Mouse (Mus musculus): ENCODE measurements around the gene Tmod1. TPM values are rescaled to one million over a fixed set of nuclear protein-coding genes. Genes with fewer than 3 reads are reported as not detected.

Tmod1 gene
- polyA plus RNA-seq, 1 experiment from 2014 or later: 0.52 TPM

DNA sequence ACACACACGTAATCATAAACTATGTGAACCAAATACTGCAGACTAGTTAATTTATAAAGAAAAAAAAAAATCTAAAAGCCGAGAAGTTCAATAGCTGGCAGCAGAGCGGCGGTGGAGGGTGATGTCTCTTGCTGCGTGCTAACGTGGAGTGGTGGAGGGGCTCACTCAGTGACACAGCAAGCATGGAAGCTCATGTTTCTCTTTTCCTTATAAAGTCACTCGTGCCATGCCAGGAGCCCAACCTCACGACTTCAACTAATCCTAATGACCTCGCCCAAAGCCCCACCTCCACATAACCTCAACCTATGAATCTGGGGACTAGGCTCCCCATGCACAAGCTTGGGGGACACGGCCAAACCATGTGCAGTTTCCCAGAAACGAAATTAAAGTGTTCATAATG, 43.8 kb downstream of the Tmod1 start:
- H3K9ac ChIP-seq (replicated peaks; ENCODE audit: low read depth, low read length): no peak overlapping the region
- no peaks in the 10 kb centered on the region for H3K4me1 ChIP-seq (replicated peaks; ENCODE audit: control insufficient read depth, insufficient read depth, low read length)
- no peak overlapping the region for H3K4me3 ChIP-seq (replicated peaks; ENCODE audit: low read length)
- no peak for ATAC-seq
- H3K27ac ChIP-seq (ENCODE audit: low read length): no peak overlapping the region
- no peaks in the 10 kb centered on the region for H3K36me3 ChIP-seq (ENCODE audit: control insufficient read depth, insufficient read depth)
- no peaks in the 10 kb centered on the region for H3K27me3 ChIP-seq (replicated peaks; ENCODE audit: control insufficient read depth, insufficient read depth, low read length)
- H3K4me2 ChIP-seq (ENCODE audit: low read length): no peak overlapping the region
- H3K9me3 ChIP-seq (ENCODE audit: control insufficient read depth, low read length): no peaks in the 10 kb centered on the region
- 79% methylated on average over 11 of the region's 11 CpGs for WGBS

GRCm38 (mm10) chr4:46084416-46085172, 45.9 kb downstream of the Tmod1 start:
- Histone ChIP-seq H3K9me3 (ENCODE audit: control insufficient read depth, low read length) (no peaks in the 10 kb centered on the region), H3K4me2 (ENCODE audit: low read length) (no peak overlapping the region), H3K36me3 (ENCODE audit: control insufficient read depth, insufficient read depth) (no peaks in the 10 kb centered on the region), H3K4me3 (replicated peaks; ENCODE audit: low read length) (no peak overlapping the region), H3K4me1 (replicated peaks; ENCODE audit: control insufficient read depth, insufficient read depth, low read length) (no peaks in the 10 kb centered on the region), H3K9ac (replicated peaks; ENCODE audit: low read depth, low read length) (no peak overlapping the region), H3K27me3 (replicated peaks; ENCODE audit: control insufficient read depth, insufficient read depth, low read length) (no peaks in the 10 kb centered on the region), H3K27ac (ENCODE audit: low read length) (no peak overlapping the region)
- no peak for ATAC-seq
- 51% methylated on average over 9 of the region's 9 CpGs for WGBS

DNA sequence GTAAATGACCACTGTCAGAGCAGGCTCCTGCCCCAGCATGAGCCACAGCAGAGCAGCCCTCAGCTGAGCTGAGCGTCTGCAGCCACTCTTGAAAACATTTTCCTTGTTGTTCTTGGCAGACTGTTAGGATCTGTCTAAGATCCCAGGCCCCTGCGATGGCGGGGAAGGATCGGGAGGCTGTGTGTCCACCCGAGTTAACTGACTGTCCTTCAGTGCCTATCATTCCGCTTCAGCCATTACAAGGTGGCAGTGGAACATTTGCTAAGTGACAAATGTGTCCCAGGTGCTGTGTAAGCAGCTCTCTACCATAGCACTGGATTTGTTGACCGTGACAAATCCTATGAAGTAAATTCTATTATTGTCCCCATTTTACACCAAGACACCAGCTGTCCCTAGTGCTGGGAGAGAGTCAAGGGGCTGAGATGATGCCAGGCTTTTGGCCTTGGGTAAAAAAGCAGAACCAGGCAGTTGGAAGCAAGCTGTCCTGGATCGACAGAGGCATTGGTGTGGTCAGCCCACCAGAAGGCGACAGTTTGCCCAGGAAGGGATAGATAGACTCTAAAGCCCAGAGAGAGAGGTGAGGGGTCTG, 46.6 kb downstream of the Tmod1 start:
- Histone ChIP-seq H3K9ac (replicated peaks; ENCODE audit: low read depth, low read length) (no peak overlapping the region), H3K27ac (ENCODE audit: low read length) (no peak overlapping the region), H3K4me2 (ENCODE audit: low read length) (no peak overlapping the region), H3K27me3 (replicated peaks; ENCODE audit: control insufficient read depth, insufficient read depth, low read length) (no peaks in the 10 kb centered on the region), H3K4me1 (replicated peaks; ENCODE audit: control insufficient read depth, insufficient read depth, low read length) (no peaks in the 10 kb centered on the region), H3K4me3 (replicated peaks; ENCODE audit: low read length) (no peak overlapping the region), H3K9me3 (ENCODE audit: control insufficient read depth, low read length) (no peaks in the 10 kb centered on the region), H3K36me3 (ENCODE audit: control insufficient read depth, insufficient read depth) (no peaks in the 10 kb centered on the region)
- ATAC-seq: no peak
- WGBS: 70% methylated on average over 9 of the region's 9 CpGs

DNA sequence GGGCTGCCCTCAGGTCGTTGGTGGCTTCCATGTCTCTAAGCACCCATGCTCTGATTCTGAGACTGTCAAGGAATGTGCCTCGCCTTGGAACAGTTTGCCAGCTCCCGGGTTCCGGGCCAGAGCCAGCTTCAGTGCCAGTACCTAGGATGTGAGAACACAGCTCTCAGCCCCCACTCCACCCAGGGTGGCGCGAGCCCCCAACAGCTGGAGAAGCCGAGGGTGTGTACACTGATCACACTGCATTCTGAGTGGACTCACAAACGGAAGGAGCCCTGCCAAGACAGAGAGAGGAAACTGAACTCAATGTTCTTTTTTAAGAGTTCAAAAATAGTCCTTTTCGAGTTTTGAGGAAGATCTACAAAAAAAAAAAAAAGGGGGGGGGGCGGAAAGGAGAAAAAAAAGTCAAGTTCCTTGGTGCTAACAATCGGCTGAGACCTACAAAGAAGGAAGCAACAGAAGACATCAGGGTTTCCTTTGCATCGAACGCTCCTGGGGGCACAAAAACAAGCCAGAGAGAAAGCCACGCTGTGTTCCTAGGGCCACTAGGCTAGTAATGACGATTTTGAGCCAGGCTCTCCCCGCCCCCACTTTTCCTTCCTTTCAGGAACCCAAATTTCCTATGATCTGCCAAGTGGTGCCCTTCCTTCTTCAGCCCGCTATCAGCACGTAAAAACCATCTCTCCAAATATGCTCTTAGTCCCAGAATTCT, 48.1 kb downstream of the Tmod1 start:
- Histone ChIP-seq H3K4me2 (ENCODE audit: low read length) (no peak overlapping the region), H3K4me3 (replicated peaks; ENCODE audit: low read length) (no peak overlapping the region), H3K4me1 (replicated peaks; ENCODE audit: control insufficient read depth, insufficient read depth, low read length) (no peaks in the 10 kb centered on the region), H3K27me3 (replicated peaks; ENCODE audit: control insufficient read depth, insufficient read depth, low read length) (no peaks in the 10 kb centered on the region), H3K36me3 (ENCODE audit: control insufficient read depth, insufficient read depth) (no peaks in the 10 kb centered on the region), H3K9me3 (ENCODE audit: control insufficient read depth, low read length) (no peaks in the 10 kb centered on the region), H3K9ac (replicated peaks; ENCODE audit: low read depth, low read length) (no peak overlapping the region), H3K27ac (ENCODE audit: low read length) (no peak overlapping the region)
- ATAC-seq: no peak
- 85% methylated on average over 17 of the region's 18 CpGs for WGBS

DNA sequence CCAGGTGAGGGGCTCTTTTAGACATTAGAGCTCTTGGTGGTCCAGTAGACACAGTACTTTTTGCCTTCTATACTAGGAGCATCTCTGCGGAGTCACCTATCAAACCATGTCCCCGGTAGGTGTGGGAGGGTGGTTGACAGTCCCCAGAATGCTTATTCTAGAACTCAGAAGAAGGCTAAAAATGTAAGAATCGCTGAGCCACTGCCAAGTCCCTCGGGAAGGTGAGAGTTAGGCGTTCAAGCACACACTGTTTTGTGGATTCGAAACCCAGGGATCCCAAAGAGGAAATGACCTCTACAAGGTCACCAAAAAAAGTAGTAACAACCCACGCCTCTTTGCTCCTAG, 48.7 kb downstream of the Tmod1 start:
- Histone ChIP-seq H3K36me3 (ENCODE audit: control insufficient read depth, insufficient read depth) (no peaks in the 10 kb centered on the region), H3K27me3 (replicated peaks; ENCODE audit: control insufficient read depth, insufficient read depth, low read length) (no peaks in the 10 kb centered on the region), H3K4me2 (ENCODE audit: low read length) (no peak overlapping the region), H3K9ac (replicated peaks; ENCODE audit: low read depth, low read length) (no peak overlapping the region), H3K4me3 (replicated peaks; ENCODE audit: low read length) (no peak overlapping the region), H3K4me1 (replicated peaks; ENCODE audit: control insufficient read depth, insufficient read depth, low read length) (no peaks in the 10 kb centered on the region), H3K9me3 (ENCODE audit: control insufficient read depth, low read length) (no peaks in the 10 kb centered on the region), H3K27ac (ENCODE audit: low read length) (no peak overlapping the region)
- WGBS: 79% methylated on average over 7 of the region's 7 CpGs
- ATAC-seq: no peak

DNA sequence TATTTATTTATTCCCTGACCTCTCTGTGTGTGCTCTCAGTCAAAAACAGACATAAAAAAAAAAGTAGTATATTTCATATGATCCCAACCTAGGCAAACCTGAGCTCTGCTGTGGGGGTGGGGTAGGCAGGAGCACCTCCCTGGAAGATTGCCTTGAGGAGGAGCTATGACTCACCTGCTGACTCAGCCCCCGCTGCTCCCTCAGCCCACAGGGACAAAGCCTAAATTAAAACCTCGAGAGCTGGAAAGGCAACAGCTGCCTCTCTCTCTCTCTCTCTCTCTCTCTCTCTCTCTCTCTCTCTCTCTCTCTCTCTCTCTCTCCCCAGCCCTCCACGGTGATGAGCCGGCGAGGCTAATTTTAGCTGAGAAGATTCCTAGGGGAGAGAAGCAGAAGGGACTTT, 49.1 kb downstream of the Tmod1 start:
- no peaks in the 10 kb centered on the region for H3K4me1 ChIP-seq (replicated peaks; ENCODE audit: control insufficient read depth, insufficient read depth, low read length)
- H3K27me3 ChIP-seq (replicated peaks; ENCODE audit: control insufficient read depth, insufficient read depth, low read length): no peaks in the 10 kb centered on the region
- H3K36me3 ChIP-seq (ENCODE audit: control insufficient read depth, insufficient read depth): no peaks in the 10 kb centered on the region
- 46% methylated on average over 5 of the region's 5 CpGs for WGBS
- H3K4me3 ChIP-seq (replicated peaks; ENCODE audit: low read length): no peak overlapping the region
- H3K9me3 ChIP-seq (ENCODE audit: control insufficient read depth, low read length): no peaks in the 10 kb centered on the region
- no peak overlapping the region for H3K27ac ChIP-seq (ENCODE audit: low read length)
- no peak overlapping the region for H3K4me2 ChIP-seq (ENCODE audit: low read length)
- ATAC-seq: no peak
- H3K9ac ChIP-seq (replicated peaks; ENCODE audit: low read depth, low read length): no peak overlapping the region

GRCm38 (mm10) chr4:46089524-46090125, 50.9 kb downstream of the Tmod1 start:
- WGBS: 68% methylated on average over 14 of the region's 14 CpGs
- H3K4me1 ChIP-seq (replicated peaks; ENCODE audit: control insufficient read depth, insufficient read depth, low read length): no peaks in the 10 kb centered on the region
- H3K27ac ChIP-seq (ENCODE audit: low read length): peak overlapping the region; percentile 4; the same call in 1 of the 2 replicates
- H3K27me3 ChIP-seq (replicated peaks; ENCODE audit: control insufficient read depth, insufficient read depth, low read length): no peaks in the 10 kb centered on the region
- no peaks in the 10 kb centered on the region for H3K36me3 ChIP-seq (ENCODE audit: control insufficient read depth, insufficient read depth)
- H3K9me3 ChIP-seq (ENCODE audit: control insufficient read depth, low read length): no peaks in the 10 kb centered on the region
- ATAC-seq: 0 out of 2 replicates have a peak, but pooled peaks have one; percentile 31
- no peak overlapping the region for H3K4me2 ChIP-seq (ENCODE audit: low read length)
- H3K9ac ChIP-seq (replicated peaks; ENCODE audit: low read depth, low read length): no peak overlapping the region
- no peak overlapping the region for H3K4me3 ChIP-seq (replicated peaks; ENCODE audit: low read length)

DNA sequence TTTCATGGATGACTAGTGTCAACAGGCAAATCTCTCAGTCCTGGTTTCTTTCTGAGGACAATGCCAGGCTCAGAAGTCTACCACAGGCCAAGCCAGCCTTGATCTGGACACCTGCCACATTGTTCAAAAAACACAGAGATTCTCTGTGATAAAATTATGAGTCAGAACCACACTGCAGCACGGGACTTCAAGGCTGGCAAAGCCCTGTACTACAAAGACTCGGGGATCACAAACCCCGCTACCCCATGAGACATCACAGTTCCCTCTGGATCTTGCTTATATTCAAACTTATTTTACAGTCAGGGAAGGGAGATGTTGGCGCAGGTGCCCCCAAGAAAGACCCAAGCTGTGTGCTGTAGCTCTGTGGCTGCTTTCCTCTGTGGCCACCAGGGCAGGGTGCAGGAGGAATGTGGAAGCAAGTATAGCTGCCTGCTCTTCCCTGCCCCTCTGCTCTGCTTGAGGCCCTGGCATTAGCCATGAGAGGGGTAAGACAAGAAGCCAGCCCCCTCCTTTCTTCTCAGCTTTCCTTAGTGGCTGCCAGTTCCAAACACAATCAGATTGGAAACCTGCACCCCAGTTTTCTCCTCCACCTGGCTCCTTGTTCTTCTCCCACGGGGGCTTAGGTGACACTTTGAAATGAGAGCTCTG, 53.8 kb downstream of the Tmod1 start:
- 81% methylated on average over 5 of the region's 5 CpGs for WGBS

More for the DNA sequence above, 53.8 kb downstream of the Tmod1 start:
- no peaks in the 10 kb centered on the region for H3K9me3 ChIP-seq (ENCODE audit: control insufficient read depth, low read length)
- H3K27ac ChIP-seq (ENCODE audit: low read length): no peak overlapping the region
- ATAC-seq: no peak
- H3K27me3 ChIP-seq (replicated peaks; ENCODE audit: control insufficient read depth, insufficient read depth, low read length): no peaks in the 10 kb centered on the region
- no peaks in the 10 kb centered on the region for H3K36me3 ChIP-seq (ENCODE audit: control insufficient read depth, insufficient read depth)
- no peak overlapping the region for H3K4me3 ChIP-seq (replicated peaks; ENCODE audit: low read length)
- H3K4me2 ChIP-seq (ENCODE audit: low read length): no peak overlapping the region
- no peak overlapping the region for H3K9ac ChIP-seq (replicated peaks; ENCODE audit: low read depth, low read length)
- H3K4me1 ChIP-seq (replicated peaks; ENCODE audit: control insufficient read depth, insufficient read depth, low read length): 0 out of 2 replicates have a peak, but pooled peaks cover 8% of the 10 kb centered on the region

Data from forebrain, embryonic 16.5 days (tissue).